Mouse (Mus musculus) embryo, embryonic 10 days (tissue): ENCODE measurements around the gene Mrgbp.

ENCODE experiments used
- DNase-seq: peaks from one replicate; pipeline ENCODE4 v3.0.0-alpha.2; 2015; ENCODE audit warnings: low spot score

Mrgbp gene

DNA sequence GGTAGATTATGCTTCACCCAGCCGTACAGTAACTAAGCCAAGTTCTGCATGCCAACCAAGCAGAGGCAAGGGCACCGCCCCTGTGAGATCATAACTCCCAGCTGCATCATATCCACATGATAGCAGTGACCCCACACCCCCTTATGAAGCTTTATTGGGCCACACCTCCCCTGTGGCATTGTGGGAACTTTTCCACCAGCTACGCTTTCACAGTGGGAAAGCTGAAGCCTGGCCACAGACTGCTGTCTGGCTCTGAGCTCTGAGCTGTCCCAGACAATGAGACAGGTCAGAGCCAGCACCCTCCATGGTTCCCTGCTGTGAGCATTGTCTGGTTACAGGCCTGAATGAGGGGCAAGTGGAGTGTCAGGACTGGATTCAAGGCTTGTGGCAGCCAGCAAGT, at the start of gene Mrgbp:
Gene Mrgbp (plus strand): TSS at position 303 of the 400 bp plus-strand sequence.
- no peak for DNase-seq

DNA sequence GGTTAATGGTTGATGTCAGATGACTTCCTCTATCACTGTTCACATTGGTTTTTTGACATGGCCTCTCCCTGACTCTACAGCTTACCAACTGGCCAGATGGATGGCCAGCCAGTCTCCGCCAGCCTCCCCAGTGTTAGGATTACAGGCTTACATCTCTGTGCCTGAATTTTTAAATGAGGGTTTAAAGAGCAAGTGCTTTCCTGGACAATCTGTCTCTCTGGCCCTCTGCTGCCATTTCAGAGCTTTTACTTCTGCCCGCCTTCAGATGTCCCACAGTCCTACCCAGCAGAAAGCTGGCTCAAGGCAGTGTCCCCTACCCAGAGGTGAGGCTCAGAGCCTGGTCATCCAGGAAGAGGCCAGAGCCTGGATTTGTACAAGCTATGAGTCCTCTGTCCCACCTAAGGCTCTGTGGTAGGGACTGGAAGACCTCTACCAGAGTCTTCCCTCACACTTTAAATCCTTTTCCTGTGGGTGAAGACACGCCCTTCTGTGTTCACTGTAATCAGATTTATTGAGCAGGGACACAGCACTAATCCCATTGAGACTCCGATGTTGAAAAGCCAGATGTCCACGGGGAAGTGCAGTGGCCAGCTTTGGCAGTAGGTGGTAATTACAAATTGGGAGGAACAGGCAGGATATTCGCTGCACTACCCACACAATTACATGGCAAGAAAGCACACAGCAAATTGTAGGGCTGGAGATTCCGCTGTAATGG, 49.3 kb upstream of the Mrgbp start:
- no peak for DNase-seq

DNA sequence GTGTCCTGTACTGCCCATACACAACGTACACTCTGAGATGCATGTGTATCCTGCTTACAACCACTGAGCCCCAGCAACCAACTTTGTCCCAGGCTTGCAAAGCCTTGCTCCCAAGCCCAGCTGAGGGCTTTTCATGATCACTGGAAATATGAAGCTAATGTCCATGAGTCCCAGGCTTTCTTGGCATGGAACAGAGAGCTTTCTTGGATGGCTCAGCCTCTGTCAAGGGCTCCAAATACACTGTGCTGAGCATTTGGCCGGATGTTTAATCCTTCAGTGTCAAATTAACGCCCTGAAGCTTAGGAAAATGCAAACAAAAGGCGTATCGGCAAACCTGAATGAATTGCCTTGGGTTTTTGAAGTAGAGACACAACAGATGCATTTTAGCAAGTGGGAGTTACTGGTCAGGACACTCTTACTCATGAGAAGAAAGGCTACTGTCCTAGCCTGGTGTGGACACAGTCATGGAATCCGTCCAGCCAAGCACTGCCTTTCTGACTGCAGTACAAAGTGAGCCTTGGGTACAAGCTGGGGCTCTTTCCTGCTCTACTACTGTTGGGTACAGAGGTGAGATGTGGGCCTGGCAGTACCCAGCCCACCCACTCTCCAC, 48.6 kb upstream of the Mrgbp start:
- no peak for DNase-seq

DNA sequence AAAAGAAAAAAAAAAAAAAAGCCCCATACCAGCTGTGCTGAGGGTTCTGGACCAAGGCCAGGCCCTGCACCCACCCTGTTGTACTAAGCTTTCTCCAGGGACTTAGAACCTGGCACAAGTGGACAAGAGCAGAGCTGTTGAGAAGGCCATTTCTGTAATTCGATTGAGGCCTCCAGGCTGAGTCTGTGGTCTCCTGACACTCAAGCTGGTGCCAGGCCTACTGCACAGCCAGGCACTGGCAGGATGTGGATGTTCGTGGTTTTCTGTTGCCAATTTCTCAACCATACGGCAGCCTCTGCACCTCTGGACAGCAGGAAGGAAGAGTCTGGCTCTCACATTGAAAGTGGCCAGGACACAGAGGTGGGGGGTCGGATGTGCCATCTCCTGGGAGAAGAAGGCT, 47.9 kb upstream of the Mrgbp start:
- no peak for DNase-seq

DNA sequence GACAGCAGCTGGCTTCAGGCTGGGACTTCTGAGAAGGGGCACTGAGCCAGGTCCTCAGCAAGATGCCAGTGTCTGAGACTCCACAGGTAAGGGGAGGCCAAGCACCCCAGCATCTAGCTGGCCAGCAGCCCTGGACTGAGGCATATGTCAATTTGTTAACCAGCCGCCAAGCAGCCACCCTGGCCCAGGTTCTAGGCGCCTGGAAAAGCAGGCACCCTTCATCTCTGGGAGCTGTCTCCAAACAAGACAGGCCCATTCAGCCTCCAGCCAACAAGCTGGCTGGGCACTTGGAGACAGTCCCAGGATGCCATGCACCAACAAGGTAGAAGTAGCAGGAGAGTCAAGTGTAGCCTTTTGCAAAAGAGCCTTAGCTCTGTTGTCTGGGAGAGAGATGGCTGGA, 37.4 kb upstream of the Mrgbp start:
- no peak for DNase-seq

DNA sequence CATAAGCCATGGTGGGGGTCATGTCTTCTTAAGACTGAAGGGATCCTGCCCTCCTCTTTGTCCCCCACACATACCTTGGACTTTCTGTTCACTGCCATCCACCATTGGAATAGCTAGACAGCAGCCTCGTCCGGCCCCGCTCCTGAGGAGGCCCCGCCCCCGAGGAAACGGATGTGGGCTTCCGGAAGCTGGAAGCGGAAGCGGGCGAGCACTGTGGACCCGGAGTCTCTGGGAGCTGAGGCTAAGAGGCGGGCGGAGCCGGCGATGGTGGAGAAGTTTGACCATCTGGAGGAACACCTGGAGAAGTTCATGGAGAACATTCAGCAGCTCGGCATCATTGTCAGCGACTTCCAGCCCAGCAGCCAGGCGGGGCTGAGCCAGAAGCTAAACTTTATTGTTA, 36.1 kb upstream of the Mrgbp start:
- no peak for DNase-seq

DNA sequence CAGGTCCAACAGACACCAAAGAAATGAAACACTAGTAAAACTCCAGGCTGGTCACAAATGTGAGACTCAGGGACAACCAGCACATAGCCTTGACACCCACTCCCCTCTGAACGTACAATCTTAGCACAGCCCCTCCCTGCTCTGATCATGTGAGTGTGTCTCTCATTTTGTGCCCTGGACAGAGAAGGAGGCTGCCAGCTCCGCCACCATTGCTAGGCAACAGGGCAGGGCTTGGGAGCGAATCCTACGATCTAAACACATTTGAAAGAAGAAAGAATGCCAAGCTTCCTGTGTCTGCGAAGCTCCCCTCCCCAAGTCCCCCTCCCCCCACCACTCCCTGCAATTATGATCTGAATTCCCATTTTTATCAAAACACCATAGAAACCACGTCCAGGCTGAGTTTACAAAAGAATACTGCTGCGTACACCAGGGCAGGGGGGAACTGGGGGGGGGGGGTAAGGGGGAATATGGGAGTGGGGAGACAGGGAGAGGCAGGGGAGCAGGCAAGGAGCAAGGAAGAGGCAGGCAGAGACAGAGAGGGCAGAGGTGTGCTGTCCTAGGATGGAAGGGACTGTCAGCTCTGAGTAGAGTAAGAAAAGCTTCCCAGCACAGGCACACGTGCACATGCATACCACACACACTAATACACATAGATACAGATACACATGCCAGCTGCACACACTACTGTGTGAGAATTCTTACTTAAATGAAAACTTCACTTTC, 33.6 kb upstream of the Mrgbp start:
- DNase-seq, result peak; percentile 36

DNA sequence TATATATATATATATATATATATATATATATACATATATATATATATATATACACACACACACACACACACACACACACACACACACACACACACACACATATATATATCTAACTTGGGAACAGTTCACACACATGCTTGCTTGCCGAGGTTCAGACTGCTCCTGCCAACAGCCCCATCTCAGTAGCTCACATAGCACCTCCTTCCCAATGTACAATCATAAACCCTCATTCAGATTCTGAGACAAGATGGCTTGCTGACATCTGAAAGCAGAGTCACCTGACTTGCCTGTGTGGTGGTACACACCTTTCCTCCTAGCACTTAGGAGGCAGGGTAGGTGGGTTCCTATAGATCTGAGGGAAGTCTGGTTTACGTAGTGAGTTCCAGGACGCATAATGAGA, 28.8 kb upstream of the Mrgbp start:
- no peak for DNase-seq

DNA sequence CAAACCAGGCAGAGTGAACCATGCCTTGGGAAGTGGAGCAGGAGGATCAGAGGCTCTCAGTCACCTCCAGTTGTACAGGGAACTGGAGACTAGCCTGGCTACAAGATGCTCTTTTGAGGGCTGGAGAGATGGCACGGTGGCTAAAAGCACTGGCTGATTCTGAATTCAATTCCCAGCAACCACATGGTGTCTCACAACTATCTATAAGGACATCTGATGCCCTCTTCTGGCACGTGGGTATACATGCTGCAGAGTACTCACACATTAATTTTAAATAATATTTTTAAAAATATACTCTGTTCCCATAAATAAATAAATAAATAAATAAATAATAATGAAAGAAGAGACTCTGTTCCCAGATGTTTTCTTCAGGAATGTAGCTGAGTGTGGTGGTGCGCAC, 25.9 kb upstream of the Mrgbp start:
- peak; percentile 23 for DNase-seq

DNA sequence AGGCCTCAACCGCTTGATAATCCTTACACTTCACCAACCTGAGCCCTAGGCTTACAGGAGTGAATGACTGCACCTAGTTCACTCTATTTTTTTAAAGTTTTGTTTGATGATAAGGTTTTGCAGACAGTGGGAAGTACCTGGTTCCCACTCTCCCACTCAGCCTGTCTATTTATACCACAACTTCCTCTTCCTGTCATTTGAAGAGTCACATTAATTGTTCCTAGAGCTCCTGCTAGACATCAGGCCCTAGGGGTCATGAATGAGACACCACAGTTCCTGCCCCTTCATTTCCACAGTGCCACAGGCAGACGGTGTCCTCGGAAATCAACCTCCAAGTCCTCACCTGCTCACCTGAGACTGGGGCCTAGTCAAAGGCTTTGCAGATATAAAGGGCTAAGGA, 24.6 kb upstream of the Mrgbp start:
- DNase-seq, result no peak

DNA sequence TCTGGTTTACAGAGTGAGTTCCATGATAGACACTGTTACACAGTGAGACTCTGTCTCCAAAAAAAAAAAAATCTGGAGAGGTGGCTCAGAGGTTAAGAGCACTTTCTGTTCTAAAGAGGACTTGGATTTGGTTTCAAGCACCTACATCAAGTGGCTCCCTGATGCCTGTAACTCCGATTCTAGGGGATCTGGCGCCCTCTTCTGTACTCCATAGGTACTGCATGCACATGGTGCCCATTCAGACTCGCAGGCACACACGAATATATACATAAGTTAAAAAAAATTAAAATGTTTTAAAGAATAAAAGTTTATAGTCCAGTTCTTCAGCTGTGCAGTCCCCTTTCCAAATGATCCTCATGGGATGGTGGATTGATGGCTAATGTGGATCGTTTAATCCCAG, 20.9 kb upstream of the Mrgbp start:
- peak; percentile 25 for DNase-seq

DNA sequence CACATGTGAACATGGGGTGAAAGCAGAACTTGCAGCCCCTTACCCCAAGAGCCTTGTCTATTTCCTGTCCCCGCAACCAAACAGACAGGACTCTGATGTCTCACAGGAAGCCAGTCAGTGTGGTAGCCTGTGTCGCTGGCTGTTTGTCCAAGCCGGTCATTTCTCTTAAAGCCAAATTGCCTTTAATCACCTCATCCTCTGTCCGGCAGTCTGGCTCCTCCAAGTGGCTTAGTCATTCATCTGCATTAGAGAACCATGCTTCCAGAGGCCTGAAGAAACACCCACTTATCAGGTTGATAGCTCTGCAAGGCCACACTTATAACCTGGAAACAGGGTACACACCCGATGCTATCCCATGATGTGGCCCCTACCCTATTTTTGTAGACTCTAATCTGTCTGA, 19.0 kb upstream of the Mrgbp start:
- DNase-seq, result no peak

DNA sequence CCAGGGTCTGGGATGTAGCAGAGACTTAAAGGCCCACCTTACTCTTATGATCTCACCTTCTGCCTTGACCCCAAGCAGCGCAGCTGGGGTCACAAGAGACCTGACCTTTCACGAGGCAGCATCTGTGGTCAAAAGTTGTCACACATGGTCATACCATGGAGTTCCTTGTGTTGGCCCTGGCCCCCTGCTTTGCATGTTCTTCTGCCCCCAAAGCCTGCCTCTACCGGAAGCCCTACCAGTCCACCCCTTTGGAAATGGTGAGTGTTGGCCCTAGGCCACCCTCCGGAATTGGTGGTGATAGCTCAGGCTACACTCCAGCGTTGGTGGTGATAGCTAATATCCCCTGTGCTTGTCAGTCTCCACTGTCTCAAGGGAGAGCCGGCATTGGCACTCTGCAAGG, 17.8 kb upstream of the Mrgbp start:
- DNase-seq, result no peak

DNA sequence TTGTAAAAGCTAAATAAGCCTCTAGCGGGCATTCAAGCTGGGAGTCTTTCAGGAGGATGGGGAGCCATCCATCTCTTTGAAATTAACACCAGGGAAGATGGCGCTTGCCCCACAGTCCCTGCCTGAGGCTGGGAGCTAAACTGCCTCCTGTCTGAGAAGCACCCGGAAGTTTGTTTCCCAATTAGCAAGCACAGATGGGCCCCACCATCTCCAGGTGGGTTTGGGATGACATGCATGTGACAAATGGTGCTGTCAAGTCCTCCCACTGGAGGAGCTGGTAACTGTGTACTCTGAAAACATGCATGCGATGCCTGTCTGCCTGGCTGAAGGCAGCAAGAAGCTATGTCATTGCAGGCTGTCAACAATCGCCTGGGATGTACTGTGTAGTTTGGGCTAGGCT, 17.3 kb upstream of the Mrgbp start:
- DNase-seq, result no peak

DNA sequence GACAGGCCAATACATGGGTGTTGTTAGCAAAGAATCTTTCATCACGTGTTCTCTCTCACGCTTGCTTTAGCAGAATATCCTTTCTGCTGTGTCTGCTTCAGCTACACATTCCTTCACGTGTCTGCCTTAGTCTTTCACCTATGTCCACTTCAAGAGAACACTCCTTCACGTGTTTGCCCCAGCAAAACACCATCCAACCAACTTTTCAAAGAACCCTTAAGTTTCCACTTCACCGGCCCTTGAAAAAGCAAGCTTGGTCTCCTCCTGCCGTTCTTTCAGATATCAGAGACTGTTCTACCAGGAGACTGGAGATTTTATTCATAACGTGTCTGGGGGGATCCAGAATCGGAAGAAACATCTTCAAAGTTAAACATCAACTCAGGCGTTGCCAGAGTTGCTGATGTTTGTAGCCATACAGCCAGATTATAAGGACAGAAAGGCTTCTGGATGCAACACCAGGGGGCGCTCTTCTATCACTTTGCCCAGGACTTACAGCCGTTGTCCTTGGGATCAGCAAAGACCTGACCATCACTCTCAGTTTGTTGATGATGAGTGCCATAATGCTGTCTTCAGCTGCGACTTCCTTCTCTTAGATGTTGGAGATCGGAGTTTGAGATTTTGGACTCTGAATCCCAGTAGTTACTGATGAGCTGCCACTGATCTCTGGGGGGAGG, 14.7 kb upstream of the Mrgbp start:
- DNase-seq, result peak; percentile 79

DNA sequence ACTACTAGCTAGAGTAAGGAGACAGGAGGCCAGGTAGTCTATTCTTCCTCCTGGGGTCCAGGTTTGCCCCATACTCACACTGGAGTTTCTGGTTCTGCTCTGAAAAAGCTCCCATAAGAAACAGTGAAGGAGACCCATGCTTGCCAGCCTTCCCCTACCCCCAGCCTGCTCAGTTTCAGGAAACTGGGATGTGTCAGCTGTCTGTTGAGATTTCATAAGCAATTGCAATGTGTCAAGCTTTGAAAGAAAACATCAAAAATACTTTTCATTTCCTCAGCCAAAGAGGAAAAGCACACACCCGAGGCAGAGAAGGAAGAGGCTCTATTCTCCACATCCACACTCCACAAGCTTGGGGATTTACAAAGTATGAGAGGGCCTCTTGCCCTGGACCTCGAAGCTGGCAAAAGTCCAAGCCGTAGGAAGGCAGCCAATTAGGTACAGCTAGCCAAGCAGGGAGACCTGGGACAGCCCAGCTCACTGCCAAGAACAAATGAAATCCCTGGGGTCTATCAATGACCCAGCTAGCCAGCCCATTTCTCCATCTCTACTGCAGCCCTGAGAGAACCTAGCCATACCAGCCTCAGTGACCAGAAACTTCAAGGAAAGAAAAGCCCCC, 12.0 kb upstream of the Mrgbp start:
- no peak for DNase-seq

DNA sequence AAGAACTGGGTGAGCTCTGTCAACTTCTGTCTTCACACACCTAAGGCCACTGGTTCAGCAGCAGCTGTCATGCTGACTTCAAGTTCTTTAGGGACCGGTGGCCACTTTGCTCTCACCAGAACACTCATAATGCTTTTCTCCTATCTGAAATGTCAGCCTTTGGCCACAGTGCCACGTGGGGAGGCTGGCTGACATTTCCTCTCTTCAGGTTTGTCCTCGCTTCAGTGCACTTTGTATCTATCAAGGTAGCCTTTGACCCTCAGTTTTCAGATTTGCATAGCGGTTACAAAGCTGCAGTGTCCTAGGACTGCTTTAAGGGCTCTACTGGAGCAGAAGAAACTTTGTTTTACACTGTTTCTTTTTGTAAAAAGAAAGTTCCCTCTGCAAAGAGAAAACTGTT, 4.6 kb upstream of the Mrgbp start:
- DNase-seq, result peak; percentile 38

DNA sequence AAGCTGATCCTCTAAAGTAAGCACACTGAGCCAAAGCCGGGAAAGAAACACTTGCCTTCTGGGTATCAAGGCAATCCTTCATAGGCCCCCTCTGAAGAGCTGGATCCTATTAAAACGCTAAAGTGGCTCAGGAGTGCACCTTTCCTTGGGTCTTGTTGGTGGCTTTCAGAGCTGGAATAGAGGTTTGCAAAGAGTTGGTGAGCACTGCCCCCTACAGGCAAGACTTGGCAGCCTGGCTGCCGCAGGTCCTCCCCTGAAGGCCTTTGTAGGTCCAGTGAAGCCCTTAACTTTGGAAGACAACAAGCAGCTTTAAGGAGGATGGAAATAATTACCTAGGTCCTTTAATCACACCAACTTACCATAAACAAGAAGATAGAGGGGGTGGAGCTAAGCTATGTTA, 2.4 kb upstream of the Mrgbp start:
- DNase-seq, result peak; percentile 86

DNA sequence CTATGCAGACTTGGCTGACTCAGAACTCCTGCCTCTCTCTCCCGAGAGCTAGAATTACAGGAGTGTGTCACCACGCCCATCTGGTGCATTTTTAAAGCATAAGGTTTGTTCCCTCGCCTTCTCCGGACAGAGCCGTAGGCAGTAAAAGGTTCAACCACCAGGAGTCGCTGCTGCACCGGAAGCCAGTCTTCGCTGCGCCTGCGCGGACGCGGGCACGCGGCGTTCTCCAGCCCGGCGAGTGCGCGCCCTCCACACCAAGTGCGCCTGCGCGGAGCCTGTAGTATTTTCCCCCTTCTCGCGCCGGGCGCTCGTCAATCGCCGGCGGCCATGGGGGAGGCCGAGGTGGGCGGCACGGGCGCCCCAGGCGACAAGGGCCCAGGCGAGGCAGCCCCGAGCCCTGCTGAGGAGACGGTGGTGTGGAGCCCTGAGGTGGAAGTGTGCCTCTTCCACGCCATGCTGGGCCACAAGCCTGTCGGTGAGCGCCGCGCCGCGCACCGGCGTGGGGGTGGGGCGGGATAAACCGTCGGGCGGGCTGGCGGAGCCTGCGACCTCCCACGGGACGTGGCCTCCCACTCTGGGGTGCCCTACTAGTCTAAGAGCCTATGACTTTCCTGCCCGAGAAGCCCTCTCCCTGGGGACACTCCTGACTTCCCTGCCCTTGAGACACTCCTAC, 1.5 kb downstream of the Mrgbp start:
- DNase-seq, result peak; percentile 97

DNA sequence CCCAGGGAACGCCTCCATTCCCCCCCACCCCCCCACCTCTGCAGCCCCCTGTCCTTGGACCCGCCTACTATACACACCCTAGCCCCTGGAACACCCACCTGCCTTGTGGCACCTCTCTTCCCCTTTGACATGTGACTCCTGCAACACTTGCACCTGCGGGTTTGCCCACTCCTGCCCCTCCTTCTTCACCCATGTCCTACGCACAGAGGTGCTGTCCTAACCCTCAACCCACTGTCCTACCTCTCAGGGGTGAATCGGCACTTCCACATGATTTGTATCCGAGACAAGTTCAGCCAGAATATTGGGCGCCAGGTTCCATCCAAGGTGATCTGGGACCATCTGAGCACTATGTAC, 2.0 kb downstream of the Mrgbp start:
- DNase-seq, result no peak

DNA sequence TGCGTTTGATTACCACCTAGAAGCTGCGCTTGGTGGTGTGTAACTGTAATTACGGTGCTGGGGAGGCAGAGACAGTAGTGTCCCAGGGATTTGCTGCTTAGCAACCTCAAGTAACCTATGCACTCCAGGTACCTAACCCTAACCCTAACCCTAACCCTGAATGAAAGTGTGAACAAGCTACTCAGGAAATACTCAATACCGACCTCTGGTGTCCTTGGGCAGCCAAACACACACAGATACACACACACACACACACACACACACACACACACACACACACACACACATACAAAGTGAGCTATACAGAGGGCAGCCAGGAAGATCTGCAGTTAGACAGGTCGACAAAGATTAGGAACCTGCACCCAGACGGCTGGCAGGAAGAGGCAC, 7.6 kb downstream of the Mrgbp start:
- no peak for DNase-seq
